Mouse (Mus musculus): ENCODE results near the gene Mical3. TPM values are rescaled to one million over a fixed set of nuclear protein-coding genes. Genes with fewer than 3 reads are reported as not detected.

Gene Mical3
- polyA plus RNA-seq, 1 experiment from 2014 or later: 11.8 TPM

GRCm38 (mm10) chr6:121142298-121142697 is 11.5 kb upstream of the Mical3 start:
- Histone ChIP-seq H3K4me1 (replicated peaks) (peaks cover 43% of the 10 kb centered on the region), H3K27ac (no peak overlapping the region), H3K9me3 (no peaks in the 10 kb centered on the region), H3K27me3 (ENCODE audit: insufficient read depth, poor library complexity, severe bottlenecking) (no peaks in the 10 kb centered on the region), H3K36me3 (no peaks in the 10 kb centered on the region), H3K4me3 (no peak overlapping the region)
- no peak for DNase-seq (ENCODE audit: low spot score)
- 91% methylated on average over 7 of the region's 7 CpGs for WGBS

DNA sequence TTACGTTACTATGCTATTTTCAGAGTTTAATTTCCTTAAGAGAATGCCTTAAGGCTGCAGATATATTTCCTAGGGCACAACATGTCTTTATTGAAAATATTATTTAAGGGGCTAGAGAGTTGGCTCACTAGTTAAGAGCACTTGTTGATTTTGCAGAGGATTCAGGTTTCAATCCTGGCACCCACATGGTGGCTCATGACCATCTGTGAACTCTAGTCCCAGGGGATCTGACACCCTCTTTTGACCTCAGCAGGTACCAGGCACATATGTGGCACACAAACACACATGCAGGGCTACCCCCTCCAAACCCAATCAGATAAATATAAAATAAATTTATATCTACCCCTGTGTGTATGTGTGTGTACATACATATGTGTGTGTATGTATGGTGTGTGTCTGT is 8.5 kb upstream of the Mical3 start:
- Histone ChIP-seq H3K9me3 (no peaks in the 10 kb centered on the region), H3K4me1 (replicated peaks) (peaks cover 26% of the 10 kb centered on the region), H3K4me3 (no peak overlapping the region), H3K27me3 (ENCODE audit: insufficient read depth, poor library complexity, severe bottlenecking) (no peaks in the 10 kb centered on the region), H3K36me3 (no peaks in the 10 kb centered on the region), H3K27ac (no peak overlapping the region)
- DNase-seq (ENCODE audit: low spot score): no peak
- WGBS: 83% methylated on average over 1 of the region's 1 CpGs

GRCm38 (mm10) chr6:121138338-121139040 is 7.7 kb upstream of the Mical3 start:
- H3K36me3 ChIP-seq: no peaks in the 10 kb centered on the region
- no peak overlapping the region for H3K27ac ChIP-seq
- no peak overlapping the region for H3K4me3 ChIP-seq
- 90% methylated on average over 12 of the region's 12 CpGs for WGBS
- H3K27me3 ChIP-seq (ENCODE audit: insufficient read depth, poor library complexity, severe bottlenecking): no peaks in the 10 kb centered on the region; the same call in 1 of the 2 replicates
- H3K9me3 ChIP-seq: no peaks in the 10 kb centered on the region
- no peak for DNase-seq (ENCODE audit: low spot score)
- H3K4me1 ChIP-seq (replicated peaks): peaks cover 19% of the 10 kb centered on the region

- Histone ChIP-seq H3K27ac (no peak overlapping the region), H3K27me3 (ENCODE audit: insufficient read depth, poor library complexity, severe bottlenecking) (peaks cover 9% of the 10 kb centered on the region), H3K36me3 (no peaks in the 10 kb centered on the region), H3K9me3 (no peaks in the 10 kb centered on the region), H3K4me1 (replicated peaks) (peaks cover 18% of the 10 kb centered on the region), H3K4me3 (no peak overlapping the region)
- 67% methylated on average over 6 of the region's 6 CpGs for WGBS
- DNase-seq (ENCODE audit: low spot score): no peak
Measured at GRCm38 (mm10) chr6:121137222-121137621, 6.4 kb upstream of the Mical3 start.

GRCm38 (mm10) chr6:121134884-121135283 is 4.1 kb upstream of the Mical3 start:
- Histone ChIP-seq H3K27me3 (ENCODE audit: insufficient read depth, poor library complexity, severe bottlenecking) (peaks cover 29% of the 10 kb centered on the region), H3K36me3 (no peaks in the 10 kb centered on the region), H3K27ac (no peak overlapping the region), H3K4me3 (no peak overlapping the region), H3K9me3 (no peaks in the 10 kb centered on the region), H3K4me1 (replicated peaks) (peaks cover 26% of the 10 kb centered on the region)
- WGBS: 44% methylated on average over 5 of the region's 5 CpGs
- no peak for DNase-seq (ENCODE audit: low spot score)

- H3K27me3 ChIP-seq (ENCODE audit: insufficient read depth, poor library complexity, severe bottlenecking): peaks cover 32% of the 10 kb centered on the region
- no peak overlapping the region for H3K4me3 ChIP-seq
- no peaks in the 10 kb centered on the region for H3K9me3 ChIP-seq
- WGBS: 18% methylated on average over 3 of the region's 3 CpGs
- no peaks in the 10 kb centered on the region for H3K36me3 ChIP-seq
- no peak overlapping the region for H3K27ac ChIP-seq
- H3K4me1 ChIP-seq (replicated peaks): peaks cover 32% of the 10 kb centered on the region
- no peak for DNase-seq (ENCODE audit: low spot score)
Measured at GRCm38 (mm10) chr6:121134249-121134648, 3.5 kb upstream of the Mical3 start.

DNA sequence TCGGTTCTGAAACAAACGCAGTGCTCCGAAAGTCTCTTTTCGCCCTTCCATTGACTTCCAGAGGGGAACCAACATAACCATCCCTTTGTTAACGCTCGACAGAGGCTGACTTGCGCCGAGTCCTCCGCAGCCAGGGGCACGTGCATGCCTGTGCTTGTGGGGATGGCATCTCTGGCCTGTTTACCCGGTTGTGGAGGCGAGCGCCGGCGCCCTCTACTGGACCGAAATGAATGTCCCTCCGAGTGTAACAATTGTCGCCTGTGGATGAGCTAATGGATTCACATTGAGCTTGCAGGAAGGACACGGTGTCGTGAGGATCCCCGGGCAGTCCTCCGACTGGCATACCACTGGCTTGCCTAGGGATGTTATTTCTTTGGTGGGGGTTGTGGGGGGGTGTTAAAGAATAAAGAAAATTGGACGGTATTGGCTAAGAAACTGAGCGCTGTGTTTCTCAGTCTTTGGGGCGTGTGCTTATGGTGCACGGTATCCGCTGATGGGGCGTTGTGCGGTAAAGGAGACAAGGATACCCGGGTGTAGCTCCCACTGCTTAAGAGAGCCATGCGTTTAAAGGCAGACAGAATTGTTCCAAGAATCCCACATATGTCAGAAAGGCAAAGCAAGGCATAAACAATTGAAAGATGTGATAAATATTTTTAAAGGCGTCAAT is 627 bp downstream of the Mical3 start:
- Histone ChIP-seq H3K4me3 (peak overlapping the region; percentile 52), H3K4me1 (replicated peaks) (peaks cover 50% of the 10 kb centered on the region), H3K27me3 (ENCODE audit: insufficient read depth, poor library complexity, severe bottlenecking) (peaks cover 37% of the 10 kb centered on the region), H3K9me3 (no peaks in the 10 kb centered on the region), H3K36me3 (no peaks in the 10 kb centered on the region), H3K27ac (peak overlapping the region; percentile 86)
- peak; percentile 93 for DNase-seq (ENCODE audit: low spot score)
- WGBS: 1% methylated on average over 32 of the region's 32 CpGs

DNA sequence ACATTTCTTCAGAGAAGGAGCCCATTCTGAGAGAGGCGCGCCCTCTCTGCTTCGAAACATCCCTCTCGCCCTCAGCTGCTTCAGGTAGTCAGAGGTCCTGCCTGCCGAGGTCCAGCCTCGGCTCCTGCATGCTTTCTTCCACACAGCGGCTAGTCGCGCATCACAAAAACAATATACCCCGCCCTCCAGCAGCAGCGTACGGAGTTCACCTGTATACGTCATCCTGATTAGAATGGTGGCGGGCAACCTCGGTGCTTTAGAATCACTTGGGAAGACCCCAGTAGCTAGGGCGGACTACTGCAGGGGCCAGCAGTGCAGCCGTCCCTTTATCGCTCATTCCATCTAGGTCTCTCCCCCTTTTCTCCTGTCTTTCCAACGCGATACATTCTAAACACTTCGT is 1.3 kb downstream of the Mical3 start:
- peak overlapping the region; percentile 86 for H3K27ac ChIP-seq
- peak overlapping the region; percentile 52 for H3K4me3 ChIP-seq
- 7% methylated on average over 21 of the region's 21 CpGs for WGBS
- H3K4me1 ChIP-seq (replicated peaks): peaks cover 43% of the 10 kb centered on the region
- peak; percentile 43 for DNase-seq (ENCODE audit: low spot score)
- no peaks in the 10 kb centered on the region for H3K9me3 ChIP-seq
- no peaks in the 10 kb centered on the region for H3K36me3 ChIP-seq
- peaks cover 37% of the 10 kb centered on the region for H3K27me3 ChIP-seq (ENCODE audit: insufficient read depth, poor library complexity, severe bottlenecking)

- no peak for DNase-seq (ENCODE audit: low spot score)
- H3K27me3 ChIP-seq (ENCODE audit: insufficient read depth, poor library complexity, severe bottlenecking): peaks cover 37% of the 10 kb centered on the region
- H3K27ac ChIP-seq: no peak overlapping the region
- WGBS: 86% methylated on average over 5 of the region's 5 CpGs
- peaks cover 40% of the 10 kb centered on the region for H3K4me1 ChIP-seq (replicated peaks)
- H3K36me3 ChIP-seq: no peaks in the 10 kb centered on the region
- no peak overlapping the region for H3K4me3 ChIP-seq
- H3K9me3 ChIP-seq: no peaks in the 10 kb centered on the region
Measured at GRCm38 (mm10) chr6:121128736-121129135, 2.1 kb downstream of the Mical3 start.

GRCm38 (mm10) chr6:121127726-121128125 is 3.1 kb downstream of the Mical3 start:
- no peak for DNase-seq (ENCODE audit: low spot score)
- H3K9me3 ChIP-seq: no peaks in the 10 kb centered on the region
- H3K4me1 ChIP-seq (replicated peaks): peaks cover 44% of the 10 kb centered on the region
- no peak overlapping the region for H3K27ac ChIP-seq
- peaks cover 34% of the 10 kb centered on the region for H3K27me3 ChIP-seq (ENCODE audit: insufficient read depth, poor library complexity, severe bottlenecking)
- H3K4me3 ChIP-seq: no peak overlapping the region
- no peaks in the 10 kb centered on the region for H3K36me3 ChIP-seq
- WGBS: 67% methylated on average over 3 of the region's 3 CpGs

- Histone ChIP-seq H3K27me3 (ENCODE audit: insufficient read depth, poor library complexity, severe bottlenecking) (peaks cover 20% of the 10 kb centered on the region), H3K4me3 (no peak overlapping the region), H3K36me3 (no peaks in the 10 kb centered on the region), H3K9me3 (no peaks in the 10 kb centered on the region), H3K27ac (no peak overlapping the region), H3K4me1 (replicated peaks) (peaks cover 46% of the 10 kb centered on the region)
- no peak for DNase-seq (ENCODE audit: low spot score)
- 91% methylated on average over 5 of the region's 5 CpGs for WGBS
Measured at GRCm38 (mm10) chr6:121126202-121126601, 4.6 kb downstream of the Mical3 start.

DNA sequence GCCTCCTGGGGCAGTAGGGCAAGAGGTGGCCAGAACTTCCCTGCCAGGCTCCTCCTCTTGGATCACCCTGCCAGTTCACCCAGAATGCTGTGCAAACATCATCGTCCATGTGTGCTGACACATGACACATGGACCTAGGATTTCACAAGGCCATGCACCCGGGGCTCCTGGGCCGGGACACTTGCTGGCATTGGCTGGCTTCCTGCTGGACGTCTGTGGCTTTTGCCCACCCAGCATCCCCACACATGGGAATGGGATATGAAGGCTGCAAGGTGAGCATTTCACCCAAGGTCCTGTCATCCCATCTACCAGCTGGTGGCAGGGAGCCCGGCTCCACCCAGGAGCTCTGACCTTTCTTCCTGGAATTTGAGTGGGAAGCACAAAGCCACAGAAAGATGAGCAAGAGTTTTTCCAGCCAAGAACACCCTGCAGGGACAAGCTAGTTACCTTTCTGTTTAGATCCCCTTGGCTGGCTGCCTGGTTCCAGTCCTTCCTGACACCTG is 8.0 kb downstream of the Mical3 start:
- Histone ChIP-seq H3K4me3 (no peak overlapping the region), H3K4me1 (replicated peaks) (peaks cover 21% of the 10 kb centered on the region), H3K27me3 (ENCODE audit: insufficient read depth, poor library complexity, severe bottlenecking) (0 out of 2 replicates have a peak, but pooled peaks cover 2% of the 10 kb centered on the region), H3K27ac (no peak overlapping the region), H3K9me3 (no peaks in the 10 kb centered on the region), H3K36me3 (no peaks in the 10 kb centered on the region)
- no peak for DNase-seq (ENCODE audit: low spot score)
- WGBS: 76% methylated on average over 5 of the region's 5 CpGs

- Histone ChIP-seq H3K9me3 (no peaks in the 10 kb centered on the region), H3K4me3 (no peak overlapping the region), H3K27me3 (ENCODE audit: insufficient read depth, poor library complexity, severe bottlenecking) (0 out of 2 replicates have a peak, but pooled peaks cover 2% of the 10 kb centered on the region), H3K27ac (no peak overlapping the region), H3K4me1 (replicated peaks) (peaks cover 21% of the 10 kb centered on the region), H3K36me3 (no peaks in the 10 kb centered on the region)
- DNase-seq (ENCODE audit: low spot score): no peak
- WGBS: 23% methylated on average over 7 of the region's 7 CpGs
Measured at GRCm38 (mm10) chr6:121120776-121121175, 10.0 kb downstream of the Mical3 start.
